Mouse (Mus musculus): ENCODE measurements around the gene Il34. TPM values are rescaled to one million over a fixed set of nuclear protein-coding genes. Genes with fewer than 3 reads are reported as not detected.

Gene Il34
- polyA plus RNA-seq, 1 experiment from 2014 or later: 2.6 TPM

GRCm38 (mm10) chr8:110722414-110723011 lies 83.2 kb downstream of the Il34 start:
- WGBS: 42% methylated on average over 11 of the region's 11 CpGs
- Histone ChIP-seq H3K27me3 (no peaks in the 10 kb centered on the region), H3K9me3 (no peaks in the 10 kb centered on the region), H3K4me2 (peak overlapping the region; percentile 86), H3K36me3 (peaks cover 18% of the 10 kb centered on the region), H3K9ac (peak overlapping the region; percentile 98), H3K4me3 (peak overlapping the region; percentile 87), H3K27ac (replicated peaks) (peak overlapping the region; percentile 96), H3K4me1 (replicated peaks) (peaks cover 82% of the 10 kb centered on the region)
- ATAC-seq (ENCODE audit: low read depth): no peak

DNA sequence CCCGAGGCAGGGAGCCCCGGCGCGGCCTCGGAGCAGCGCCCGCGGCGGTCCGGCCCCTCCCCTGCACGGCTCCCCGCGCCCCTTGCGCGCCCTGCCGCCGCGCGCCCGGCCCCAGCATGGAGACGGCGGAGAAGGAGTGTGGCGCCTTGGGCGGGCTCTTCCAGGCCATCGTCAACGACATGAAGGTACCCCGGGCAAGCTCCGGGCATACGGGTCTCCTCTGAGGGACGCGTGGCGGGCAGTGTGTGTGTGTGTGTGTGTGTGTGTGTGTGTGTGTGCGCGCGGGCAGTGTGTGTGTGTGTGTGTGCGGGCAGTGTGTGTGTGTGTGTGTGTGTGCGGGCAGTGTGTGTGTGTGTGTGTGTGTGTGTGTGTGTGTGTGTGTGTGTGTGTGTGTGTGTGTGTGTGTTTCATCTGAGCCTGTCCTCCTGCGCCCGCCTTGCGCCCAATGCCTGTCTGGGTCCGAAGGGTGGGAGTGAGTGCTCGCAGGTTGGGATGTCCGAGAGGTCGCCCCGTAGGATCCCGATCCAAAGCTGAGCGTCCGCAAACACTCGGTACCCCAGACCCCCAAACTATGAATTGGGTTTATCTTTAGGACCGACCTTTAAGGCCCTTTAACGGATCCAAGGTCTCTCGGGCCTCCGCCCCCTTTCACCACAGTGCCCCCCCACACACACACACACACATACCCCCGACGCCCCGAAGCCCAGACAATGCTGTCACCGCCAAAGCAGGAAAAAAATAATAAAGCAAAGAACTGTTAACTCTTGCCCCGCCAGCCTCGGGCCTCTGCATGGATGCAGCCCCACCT lies 83.9 kb downstream of the Il34 start:
- Histone ChIP-seq H3K9ac (peak overlapping the region; percentile 98), H3K4me1 (replicated peaks) (peaks cover 82% of the 10 kb centered on the region), H3K4me2 (peak overlapping the region; percentile 86), H3K27ac (replicated peaks) (peak overlapping the region; percentile 96), H3K27me3 (no peaks in the 10 kb centered on the region), H3K9me3 (no peaks in the 10 kb centered on the region), H3K4me3 (peak overlapping the region; percentile 87), H3K36me3 (peaks cover 12% of the 10 kb centered on the region)
- under 1% methylated on average over 51 of the region's 59 CpGs for WGBS
- ATAC-seq (ENCODE audit: low read depth): peak; percentile 62

- Histone ChIP-seq H3K27ac (replicated peaks) (peak within 1 kb of the TSS; percentile 96), H3K4me2 (peak within 1 kb of the TSS; percentile 86), H3K36me3 (peaks cover 4% of the 10 kb centered on the region; the same call in 1 of the 2 replicates), H3K4me3 (peak within 1 kb of the TSS; percentile 87), H3K9ac (peak within 1 kb of the TSS; percentile 98), H3K9me3 (no peaks in the 10 kb centered on the region), H3K27me3 (no peaks in the 10 kb centered on the region), H3K4me1 (replicated peaks) (peaks cover 83% of the 10 kb centered on the region)
- 4% methylated on average over 57 of the region's 75 CpGs for WGBS
- ATAC-seq (ENCODE audit: low read depth): peak; percentile 77
Measured at GRCm38 (mm10) chr8:110720685-110721598, 84.8 kb downstream of the Il34 start, which contains the start of gene Mtss1l. Gene Mtss1l (plus strand): TSS chr8:110721476.

DNA sequence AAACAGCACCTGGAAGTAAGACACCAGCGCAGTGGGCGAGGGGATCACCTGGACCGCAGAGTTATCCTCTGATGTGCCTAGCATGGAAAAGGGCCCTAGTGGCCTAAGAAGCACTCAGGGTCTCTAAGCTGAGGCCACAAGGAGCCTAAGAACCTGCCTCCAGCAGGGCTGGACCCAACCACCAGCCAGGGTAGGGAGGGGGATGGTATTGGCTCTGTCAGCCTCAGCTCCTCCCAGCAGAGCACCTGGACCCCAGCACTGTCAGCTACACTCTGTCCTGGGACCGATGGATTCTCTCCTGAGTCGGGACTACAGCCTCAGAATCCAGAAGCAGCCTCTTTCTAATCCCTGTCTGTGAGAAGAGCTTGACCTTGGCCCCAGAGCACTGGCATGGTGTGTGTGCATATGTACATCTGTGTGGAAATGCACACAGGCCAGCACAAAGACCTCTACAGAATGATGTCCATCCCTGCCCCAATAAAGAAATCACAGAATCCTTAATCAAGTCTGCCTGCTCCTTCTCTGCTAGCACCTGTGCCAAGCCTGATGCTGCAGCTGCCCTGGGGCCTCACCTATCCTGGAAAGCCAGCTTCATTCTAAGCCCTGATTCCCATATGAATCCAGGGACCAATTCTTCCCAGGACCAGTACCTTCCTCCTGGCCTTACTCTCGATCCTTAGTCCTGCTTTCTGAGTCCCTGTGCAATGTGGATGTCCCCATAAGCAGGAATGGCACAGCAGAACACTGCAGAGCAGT lies 85.6 kb downstream of the Il34 start:
- ATAC-seq (ENCODE audit: low read depth): no peak
- Histone ChIP-seq H3K4me2 (peak overlapping the region; percentile 86), H3K27ac (replicated peaks) (peak overlapping the region; percentile 96), H3K4me3 (peak overlapping the region; percentile 87), H3K36me3 (no peaks in the 10 kb centered on the region), H3K9me3 (no peaks in the 10 kb centered on the region), H3K27me3 (no peaks in the 10 kb centered on the region), H3K9ac (peak overlapping the region; percentile 98), H3K4me1 (replicated peaks) (peaks cover 83% of the 10 kb centered on the region)
- WGBS: 58% methylated on average over 6 of the region's 6 CpGs

DNA sequence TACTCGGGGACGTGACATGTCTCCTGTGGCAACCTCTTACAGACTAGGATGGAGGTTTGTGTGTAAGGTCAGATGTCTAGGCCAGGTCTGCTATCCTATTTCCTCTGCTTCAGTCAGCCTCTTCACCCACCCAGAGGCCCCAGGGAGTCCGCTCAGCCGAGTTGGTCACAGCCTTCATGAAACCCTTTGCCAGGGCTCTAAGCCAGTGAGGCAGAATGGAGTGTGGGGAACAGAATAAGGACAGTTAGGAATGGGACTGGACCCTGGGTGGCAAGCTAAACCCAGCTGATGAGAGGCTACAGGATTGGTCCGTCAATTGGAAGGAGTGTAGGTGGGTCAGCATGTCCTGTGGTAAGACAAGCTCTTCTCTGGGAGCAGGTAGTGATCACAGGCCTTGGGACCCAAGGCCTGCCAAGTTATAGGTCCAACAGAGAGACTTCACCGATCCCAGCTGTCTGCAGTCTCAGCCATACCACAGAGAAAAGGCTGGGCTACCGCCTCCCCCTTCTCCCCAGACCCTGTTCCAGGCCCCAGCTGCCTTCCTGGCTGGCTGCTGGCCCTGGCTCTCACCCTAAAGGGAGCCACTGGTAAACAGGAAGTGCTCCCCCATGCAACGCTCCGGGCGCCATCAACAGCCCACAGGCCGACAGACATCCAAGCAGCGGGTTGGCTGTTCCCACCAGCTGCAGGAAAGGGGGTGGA lies 86.6 kb downstream of the Il34 start:
- no peaks in the 10 kb centered on the region for H3K9me3 ChIP-seq
- 42% methylated on average over 12 of the region's 12 CpGs for WGBS
- H3K36me3 ChIP-seq: 0 out of 2 replicates have a peak, but pooled peaks cover 8% of the 10 kb centered on the region
- peak overlapping the region; percentile 96 for H3K27ac ChIP-seq (replicated peaks)
- ATAC-seq (ENCODE audit: low read depth): no peak
- no peaks in the 10 kb centered on the region for H3K27me3 ChIP-seq
- no peak overlapping the region for H3K4me2 ChIP-seq
- H3K4me1 ChIP-seq (replicated peaks): peaks cover 81% of the 10 kb centered on the region
- no peak overlapping the region for H3K4me3 ChIP-seq
- H3K9ac ChIP-seq: 0 out of 2 replicates have a peak overlapping the region, but pooled peaks have one; percentile 22

DNA sequence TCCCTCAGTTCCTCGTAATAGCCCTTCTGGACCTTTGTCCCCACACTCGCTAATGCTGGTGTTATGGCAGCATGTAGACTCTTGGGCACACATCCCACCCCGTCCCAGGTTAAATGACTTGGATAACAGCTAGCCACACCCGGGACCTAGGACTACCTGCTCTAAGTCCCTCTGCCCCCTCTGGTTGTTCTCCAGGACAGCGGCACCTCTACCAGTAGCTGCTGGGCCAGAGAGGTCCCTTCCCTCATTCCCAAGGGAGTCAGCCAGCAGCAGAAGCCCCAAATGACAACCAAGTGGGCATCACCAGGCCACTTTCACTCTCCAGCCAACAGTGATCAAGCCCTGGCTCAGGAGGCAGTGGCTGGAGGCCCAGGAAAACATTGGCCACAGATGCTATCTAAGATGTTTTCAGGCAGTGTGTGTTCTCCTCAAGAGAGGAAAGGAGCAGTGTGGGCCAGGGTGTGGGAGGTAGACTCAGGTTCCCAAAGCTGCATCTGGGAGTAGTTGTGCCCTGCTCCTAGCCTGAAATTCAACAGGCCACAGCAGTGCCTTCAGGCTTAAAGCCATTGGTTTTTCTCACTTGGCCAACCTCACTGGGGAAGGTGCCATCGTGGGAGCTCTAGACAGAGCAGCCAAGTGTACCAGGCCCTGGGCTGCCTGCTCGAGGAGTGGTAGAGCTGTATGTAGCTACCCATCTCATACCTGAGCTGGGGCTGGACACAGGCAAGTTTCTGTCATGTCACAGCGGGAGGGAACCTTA lies 87.3 kb downstream of the Il34 start:
- H3K27ac ChIP-seq (replicated peaks): peak overlapping the region; percentile 96; the same call in 1 of the 2 replicates
- H3K9ac ChIP-seq: no peak overlapping the region
- H3K36me3 ChIP-seq: peaks cover 14% of the 10 kb centered on the region
- no peaks in the 10 kb centered on the region for H3K27me3 ChIP-seq
- 90% methylated on average over 8 of the region's 8 CpGs for WGBS
- ATAC-seq (ENCODE audit: low read depth): no peak
- H3K9me3 ChIP-seq: no peaks in the 10 kb centered on the region
- H3K4me2 ChIP-seq: no peak overlapping the region
- peaks cover 74% of the 10 kb centered on the region for H3K4me1 ChIP-seq (replicated peaks)
- no peak overlapping the region for H3K4me3 ChIP-seq

GRCm38 (mm10) chr8:110717131-110717530 lies 88.6 kb downstream of the Il34 start:
- no peaks in the 10 kb centered on the region for H3K27me3 ChIP-seq
- H3K4me2 ChIP-seq: no peak overlapping the region
- H3K36me3 ChIP-seq: peaks cover 26% of the 10 kb centered on the region
- 68% methylated on average over 7 of the region's 7 CpGs for WGBS
- H3K4me1 ChIP-seq (replicated peaks): peaks cover 61% of the 10 kb centered on the region
- H3K9ac ChIP-seq: 0 out of 2 replicates have a peak overlapping the region, but pooled peaks have one; percentile 17
- H3K27ac ChIP-seq (replicated peaks): peak overlapping the region; percentile 74
- no peak for ATAC-seq (ENCODE audit: low read depth)
- H3K9me3 ChIP-seq: no peaks in the 10 kb centered on the region
- H3K4me3 ChIP-seq: no peak overlapping the region

DNA sequence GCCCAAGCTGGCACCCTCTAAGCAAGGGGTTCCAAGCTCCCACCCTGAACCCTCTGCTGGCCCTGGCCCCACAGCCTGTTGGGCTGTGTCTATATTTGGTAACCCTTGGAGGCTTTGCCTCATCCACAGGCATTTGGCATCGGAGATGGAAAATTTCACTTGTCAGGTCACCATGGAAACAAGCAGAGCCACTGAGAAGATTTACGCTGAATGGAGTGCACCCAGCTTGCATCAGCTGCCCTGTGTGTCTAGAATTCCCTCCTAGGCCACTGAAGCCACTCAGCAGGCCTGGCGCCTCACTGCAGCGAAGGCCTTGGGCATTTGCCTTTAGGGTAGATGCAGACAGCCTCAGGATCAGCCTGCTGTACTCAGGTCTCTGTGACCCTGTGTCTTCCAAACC lies 89.6 kb downstream of the Il34 start:
- 45% methylated on average over 4 of the region's 4 CpGs for WGBS
- peak overlapping the region; percentile 74 for H3K27ac ChIP-seq (replicated peaks)
- H3K4me1 ChIP-seq (replicated peaks): peaks cover 61% of the 10 kb centered on the region
- no peaks in the 10 kb centered on the region for H3K27me3 ChIP-seq
- peaks cover 36% of the 10 kb centered on the region for H3K36me3 ChIP-seq
- 0 out of 2 replicates have a peak overlapping the region, but pooled peaks have one; percentile 17 for H3K9ac ChIP-seq
- no peak overlapping the region for H3K4me3 ChIP-seq
- H3K9me3 ChIP-seq: no peaks in the 10 kb centered on the region
- peak; percentile 33; the same call in 1 of the 2 replicates for ATAC-seq (ENCODE audit: low read depth)
- no peak overlapping the region for H3K4me2 ChIP-seq

GRCm38 (mm10) chr8:110714827-110715519 lies 90.8 kb downstream of the Il34 start:
- peak overlapping the region; percentile 41 for H3K9ac ChIP-seq
- H3K36me3 ChIP-seq: peaks cover 48% of the 10 kb centered on the region
- WGBS: 76% methylated on average over 15 of the region's 15 CpGs

GRCm38 (mm10) chr8:110713073-110713472 lies 92.7 kb downstream of the Il34 start:
- Histone ChIP-seq H3K4me1 (replicated peaks) (peaks cover 44% of the 10 kb centered on the region), H3K27ac (replicated peaks) (no peak overlapping the region), H3K9me3 (no peaks in the 10 kb centered on the region), H3K4me2 (no peak overlapping the region), H3K9ac (no peak overlapping the region), H3K27me3 (no peaks in the 10 kb centered on the region), H3K36me3 (peaks cover 48% of the 10 kb centered on the region), H3K4me3 (no peak overlapping the region)
- 94% methylated on average over 7 of the region's 7 CpGs for WGBS
- ATAC-seq (ENCODE audit: low read depth): no peak

More at GRCm38 (mm10) chr8:110714827-110715519, 90.8 kb downstream of the Il34 start:
- Histone ChIP-seq H3K27me3 (no peaks in the 10 kb centered on the region), H3K4me1 (replicated peaks) (peaks cover 60% of the 10 kb centered on the region), H3K4me2 (no peak overlapping the region), H3K4me3 (no peak overlapping the region), H3K27ac (replicated peaks) (peak overlapping the region; percentile 74), H3K9me3 (no peaks in the 10 kb centered on the region)
- no peak for ATAC-seq (ENCODE audit: low read depth)
